Mouse (Mus musculus): ENCODE results near the gene Clcn2. TPM values are rescaled to one million over a fixed set of nuclear protein-coding genes. Genes with fewer than 3 reads are reported as not detected.
A peak's percentile ranks its signal among the peaks of the same experiment; 100 is the strongest.

The Clcn2 gene
- polyA plus RNA-seq, 2 experiments = 5.6 to 16.7 TPM

DNA sequence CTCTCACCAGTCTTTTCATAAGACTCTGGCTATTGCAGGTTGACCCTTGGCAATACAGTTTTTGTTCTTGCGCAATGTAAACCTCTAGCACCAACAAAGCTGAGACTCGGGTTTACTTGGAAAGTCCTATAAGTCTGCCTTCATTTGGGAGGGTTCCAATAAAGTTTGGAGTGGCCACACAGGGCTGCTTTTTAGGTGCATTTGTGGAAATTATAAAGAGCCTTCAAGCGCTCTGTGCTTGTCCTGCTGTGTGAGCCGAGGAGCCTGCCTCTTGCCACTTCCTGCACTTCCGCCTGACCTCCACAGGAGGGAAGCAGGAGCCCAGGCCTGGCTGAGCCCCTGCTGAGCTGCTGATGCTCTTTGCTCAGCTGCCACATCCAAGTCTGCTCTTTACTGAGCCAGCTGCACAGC, 6.8 kb upstream of the Clcn2 start:
- WGBS (ENCODE audit: insufficient replicate concordance) = 25% methylated on average over 5 of the region's 5 CpGs

DNA sequence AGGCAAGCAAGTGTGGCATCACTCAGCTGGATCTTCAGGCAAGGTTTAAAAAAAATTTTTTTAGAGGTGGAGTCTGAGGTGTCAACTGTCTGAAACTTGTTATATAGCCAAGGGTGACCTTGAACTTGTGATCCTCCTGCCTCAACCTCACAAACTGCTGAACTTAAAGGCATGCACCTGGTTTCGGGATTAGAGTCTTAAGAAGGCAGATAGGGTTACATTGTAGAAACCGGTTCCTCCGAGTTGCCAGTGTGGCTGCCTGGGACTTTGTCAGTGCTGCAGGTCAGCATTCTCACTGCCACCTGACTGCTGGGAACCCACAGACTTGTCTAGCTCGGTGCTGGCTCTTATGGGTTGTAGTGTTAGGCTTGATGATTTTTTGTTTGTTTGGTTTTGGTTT, 5.7 kb upstream of the Clcn2 start:
- no peak overlapping the region for H3K4me2 ChIP-seq (ENCODE audit: low read depth)
- DNase-seq (ENCODE audit: low read depth in 3 of 3, low spot score in 3 of 3) = no peak
- no peak for ATAC-seq (ENCODE audit: insufficient read depth)
- H3K4me1 ChIP-seq (replicated peaks; ENCODE audit: control insufficient read depth in 2 of 2, insufficient read depth in 2 of 2, low read length in 1 of 2) = peaks cover 5 to 9% of the 10 kb centered on the region in 2 experiments; a peak in 3 of 4 replicates
- TF ChIP-seq CTCF (IDR thresholded peaks at IDR 0.05; ENCODE audit: low read depth) = no peak
- TF ChIP-seq EP300 (IDR thresholded peaks at IDR 0.05; ENCODE audit: low read depth) = no peak
- no peaks in the 10 kb centered on the region for H3K9me3 ChIP-seq (ENCODE audit: control insufficient read depth, low read length)
- H3K27me3 ChIP-seq (ENCODE audit: control insufficient read depth, insufficient read depth, low read length) = no peaks in the 10 kb centered on the region; the same call in 1 of the 2 replicates
- H3K36me3 ChIP-seq (replicated peaks; ENCODE audit: control insufficient read depth, insufficient read depth, low read depth) = no peaks in the 10 kb centered on the region; the same call in none of the 2 replicates
- 57% methylated on average over 4 of the region's 4 CpGs for WGBS (ENCODE audit: insufficient replicate concordance)
- no peak overlapping the region for H3K27ac ChIP-seq
- no peak overlapping the region for H3K9ac ChIP-seq (replicated peaks)
- H3K4me3 ChIP-seq (ENCODE audit: insufficient read depth in 1 of 2, low read depth in 2 of 2, low read length in 2 of 2) = no peak overlapping the region

More for the DNA sequence above, 6.8 kb upstream of the Clcn2 start:
- H3K4me3 ChIP-seq (ENCODE audit: insufficient read depth in 1 of 2, low read depth in 2 of 2, low read length in 2 of 2) = no peak overlapping the region
- no peaks in the 10 kb centered on the region for H3K9me3 ChIP-seq (ENCODE audit: control insufficient read depth, low read length)
- H3K4me2 ChIP-seq (ENCODE audit: low read depth) = no peak overlapping the region
- peak; percentile 53 for ATAC-seq (ENCODE audit: insufficient read depth)
- no peak overlapping the region for H3K27ac ChIP-seq
- no peaks in the 10 kb centered on the region; the same call in none of the 2 replicates for H3K36me3 ChIP-seq (replicated peaks; ENCODE audit: control insufficient read depth, insufficient read depth, low read depth)
- H3K27me3 ChIP-seq (ENCODE audit: control insufficient read depth, insufficient read depth, low read length) = no peaks in the 10 kb centered on the region; the same call in 1 of the 2 replicates
- peaks cover 0 to 4% of the 10 kb centered on the region in 2 experiments; a peak in 1 of 4 replicates for H3K4me1 ChIP-seq (replicated peaks; ENCODE audit: control insufficient read depth in 2 of 2, insufficient read depth in 2 of 2, low read length in 1 of 2)
- peak; percentile 87 for TF ChIP-seq CTCF (IDR thresholded peaks at IDR 0.05; ENCODE audit: low read depth)
- TF ChIP-seq EP300 (IDR thresholded peaks at IDR 0.05; ENCODE audit: low read depth) = no peak
- DNase-seq (ENCODE audit: low read depth in 3 of 3, low spot score in 3 of 3) = no peak
- H3K9ac ChIP-seq (replicated peaks) = no peak overlapping the region

DNA sequence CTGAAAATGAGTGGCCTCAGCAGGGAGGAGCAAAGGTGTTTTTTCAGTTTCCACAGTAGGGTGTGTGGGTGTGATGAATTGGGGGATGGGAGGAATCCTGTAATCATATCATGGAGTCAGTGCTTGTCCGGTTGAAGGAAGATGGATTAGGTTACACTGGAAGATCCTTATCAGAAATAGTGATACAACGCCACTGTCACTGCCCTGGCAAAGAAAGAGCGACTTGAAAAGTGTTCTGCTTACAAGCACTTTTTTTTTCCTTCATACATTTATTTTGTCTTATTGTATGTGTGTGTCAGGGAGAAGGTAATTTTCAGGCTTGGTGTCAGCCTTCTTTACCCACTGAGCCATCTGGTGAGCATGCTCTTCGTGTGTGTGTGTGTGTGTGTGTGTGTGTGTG, 5.2 kb upstream of the Clcn2 start:
- 69% methylated on average over 4 of the region's 4 CpGs for WGBS (ENCODE audit: insufficient replicate concordance)
- Histone ChIP-seq H3K4me1 (replicated peaks; ENCODE audit: control insufficient read depth in 2 of 2, insufficient read depth in 2 of 2, low read length in 1 of 2) (peaks cover 7 to 9% of the 10 kb centered on the region in 2 experiments; a peak in 3 of 4 replicates), H3K9ac (replicated peaks) (no peak overlapping the region), H3K36me3 (replicated peaks; ENCODE audit: control insufficient read depth, insufficient read depth, low read depth) (no peaks in the 10 kb centered on the region; the same call in none of the 2 replicates), H3K27me3 (ENCODE audit: control insufficient read depth, insufficient read depth, low read length) (no peaks in the 10 kb centered on the region; the same call in 1 of the 2 replicates), H3K4me3 (ENCODE audit: insufficient read depth in 1 of 2, low read depth in 2 of 2, low read length in 2 of 2) (no peak overlapping the region), H3K4me2 (ENCODE audit: low read depth) (no peak overlapping the region), H3K9me3 (ENCODE audit: control insufficient read depth, low read length) (no peaks in the 10 kb centered on the region), H3K27ac (no peak overlapping the region)
- TF ChIP-seq CTCF (IDR thresholded peaks at IDR 0.05; ENCODE audit: low read depth) = no peak
- TF ChIP-seq EP300 (IDR thresholded peaks at IDR 0.05; ENCODE audit: low read depth) = no peak
- ATAC-seq (ENCODE audit: insufficient read depth) = no peak
- no peak for DNase-seq (ENCODE audit: low read depth in 3 of 3, low spot score in 3 of 3)

DNA sequence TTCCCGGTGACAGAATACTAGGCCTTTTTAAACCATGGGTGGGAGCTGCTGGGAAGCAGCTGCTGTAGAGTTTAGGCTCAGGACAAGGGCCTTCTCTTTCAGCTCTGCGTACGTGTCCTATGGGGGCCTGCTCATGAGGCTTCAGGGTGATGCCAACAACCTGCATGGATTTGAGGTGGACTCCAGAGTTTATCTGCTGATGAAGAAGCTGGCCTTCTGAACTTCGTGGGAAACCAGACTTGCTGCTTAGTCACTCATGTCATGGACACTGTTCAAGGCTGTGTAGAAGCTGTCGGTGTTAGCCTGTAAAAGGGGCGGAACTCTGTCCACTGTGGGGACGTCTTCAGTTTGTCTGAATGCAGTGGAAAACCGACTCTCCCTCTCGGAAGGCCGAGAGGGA, 4.3 kb upstream of the Clcn2 start:
- Histone ChIP-seq H3K4me2 (ENCODE audit: low read depth) (no peak overlapping the region), H3K27ac (no peak overlapping the region), H3K27me3 (ENCODE audit: control insufficient read depth, insufficient read depth, low read length) (no peaks in the 10 kb centered on the region; the same call in 1 of the 2 replicates), H3K4me3 (ENCODE audit: insufficient read depth in 1 of 2, low read depth in 2 of 2, low read length in 2 of 2) (no peak overlapping the region), H3K4me1 (replicated peaks; ENCODE audit: control insufficient read depth in 2 of 2, insufficient read depth in 2 of 2, low read length in 1 of 2) (peaks cover 7 to 12% of the 10 kb centered on the region in 2 experiments), H3K9ac (replicated peaks) (no peak overlapping the region), H3K9me3 (ENCODE audit: control insufficient read depth, low read length) (no peaks in the 10 kb centered on the region), H3K36me3 (replicated peaks; ENCODE audit: control insufficient read depth, insufficient read depth, low read depth) (no peaks in the 10 kb centered on the region; the same call in none of the 2 replicates)
- ATAC-seq (ENCODE audit: insufficient read depth) (no peak), DNase-seq (ENCODE audit: low read depth in 3 of 3, low spot score in 3 of 3) (no peak)
- 75% methylated on average over 10 of the region's 10 CpGs for WGBS (ENCODE audit: insufficient replicate concordance)
- TF ChIP-seq EP300 (IDR thresholded peaks at IDR 0.05; ENCODE audit: low read depth) = no peak
- no peak for TF ChIP-seq CTCF (IDR thresholded peaks at IDR 0.05; ENCODE audit: low read depth)

DNA sequence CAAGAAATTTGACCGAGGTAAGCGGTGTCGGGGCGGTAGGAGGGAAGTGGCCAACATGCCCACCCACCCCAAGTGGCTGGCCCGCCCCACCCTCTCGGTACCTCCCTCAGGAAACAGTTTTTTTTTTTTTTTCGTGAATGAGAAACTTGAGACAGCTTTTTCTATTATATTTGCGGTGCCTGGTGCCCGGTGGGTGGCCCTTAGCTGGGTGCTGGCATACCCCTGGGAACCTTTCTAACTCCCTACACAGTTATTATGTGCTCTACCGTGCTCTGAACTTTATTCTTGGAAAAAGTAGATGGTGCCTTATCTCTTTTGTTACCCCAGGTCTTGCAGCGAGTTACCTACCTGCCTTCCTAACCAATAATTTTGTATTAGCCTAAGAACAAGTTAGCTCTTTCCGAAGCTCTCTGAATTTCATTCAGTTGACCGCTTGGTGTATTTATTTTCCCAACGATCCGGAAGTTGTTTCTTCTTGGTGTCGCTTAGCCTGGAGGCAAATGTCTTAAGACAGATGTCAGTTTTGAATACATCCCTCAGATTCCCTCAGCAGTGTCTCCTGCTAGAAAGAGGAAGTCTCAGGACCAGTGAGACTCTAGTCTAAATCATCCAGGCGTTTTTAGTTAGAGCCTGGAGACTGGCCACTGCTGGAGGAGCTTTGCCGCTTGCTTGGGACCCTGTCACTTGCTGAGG, 578 bp upstream of the Clcn2 start:
- TF ChIP-seq CTCF (IDR thresholded peaks at IDR 0.05; ENCODE audit: low read depth) (no peak), EP300 (IDR thresholded peaks at IDR 0.05; ENCODE audit: low read depth) (no peak)
- H3K9me3 ChIP-seq (ENCODE audit: control insufficient read depth, low read length) = no peaks in the 10 kb centered on the region
- H3K4me2 ChIP-seq (ENCODE audit: low read depth) = peak overlapping the region; percentile 95
- ATAC-seq (ENCODE audit: insufficient read depth) = peak; percentile 31
- H3K4me3 ChIP-seq (ENCODE audit: insufficient read depth in 1 of 2, low read depth in 2 of 2, low read length in 2 of 2) = peak overlapping the region; percentile 79 to 84
- WGBS (ENCODE audit: insufficient replicate concordance) = 1% methylated on average over 18 of the region's 18 CpGs
- H3K4me1 ChIP-seq (replicated peaks; ENCODE audit: control insufficient read depth in 2 of 2, insufficient read depth in 2 of 2, low read length in 1 of 2) = peaks cover 20 to 32% of the 10 kb centered on the region in 2 experiments
- no peaks in the 10 kb centered on the region; the same call in none of the 2 replicates for H3K36me3 ChIP-seq (replicated peaks; ENCODE audit: control insufficient read depth, insufficient read depth, low read depth)
- DNase-seq (ENCODE audit: low read depth in 3 of 3, low spot score in 3 of 3) = no peak
- no peaks in the 10 kb centered on the region for H3K27me3 ChIP-seq (ENCODE audit: control insufficient read depth, insufficient read depth, low read length)
- peak overlapping the region; percentile 49 for H3K27ac ChIP-seq
- H3K9ac ChIP-seq (replicated peaks) = peak overlapping the region; percentile 73
